Mouse (Mus musculus): Measurements from ENCODE around the gene Mef2d. TPM values are rescaled to one million over a fixed set of nuclear protein-coding genes. Genes with fewer than 3 reads are reported as not detected.

The Mef2d gene
- polyA plus RNA-seq, 1 experiment, result 2.6 TPM

GRCm38 (mm10) chr3:88205563-88206491 is 63.7 kb downstream of the Mef2d start:
- TF ChIP-seq GATA1 (IDR thresholded peaks at IDR 0.05; ENCODE audit: low read length) (no peak), TAL1 (IDR thresholded peaks at IDR 0.05; ENCODE audit: low read length) (no peak)
- Histone ChIP-seq H3K27me3 (ENCODE audit: control insufficient read depth) (peaks cover 100% of the 10 kb centered on the region), H3K4me3 (replicated peaks) (no peak overlapping the region), H3K9me3 (ENCODE audit: control insufficient read depth, low read length) (no peaks in the 10 kb centered on the region), H3K4me1 (ENCODE audit: control insufficient read depth) (no peaks in the 10 kb centered on the region), H3K36me3 (ENCODE audit: control insufficient read depth) (no peaks in the 10 kb centered on the region)

- H3K4me1 ChIP-seq (ENCODE audit: control insufficient read depth), result no peaks in the 10 kb centered on the region
- no peaks in the 10 kb centered on the region for H3K36me3 ChIP-seq (ENCODE audit: control insufficient read depth)
- H3K9me3 ChIP-seq (ENCODE audit: control insufficient read depth, low read length), result no peaks in the 10 kb centered on the region
- no peak overlapping the region for H3K4me3 ChIP-seq (replicated peaks)
- H3K27me3 ChIP-seq (ENCODE audit: control insufficient read depth), result peaks cover 100% of the 10 kb centered on the region
- TF ChIP-seq GATA1 (IDR thresholded peaks at IDR 0.05; ENCODE audit: low read length), result no peak
- TF ChIP-seq TAL1 (IDR thresholded peaks at IDR 0.05; ENCODE audit: low read length), result no peak
These were observed 64.3 kb downstream of the Mef2d start for GRCm38 (mm10) chr3:88206500-88206899.

- TF ChIP-seq GATA1 (IDR thresholded peaks at IDR 0.05; ENCODE audit: low read length) (no peak), TAL1 (IDR thresholded peaks at IDR 0.05; ENCODE audit: low read length) (no peak)
- no peaks in the 10 kb centered on the region for H3K9me3 ChIP-seq (ENCODE audit: control insufficient read depth, low read length)
- no peaks in the 10 kb centered on the region for H3K36me3 ChIP-seq (ENCODE audit: control insufficient read depth)
- no peak overlapping the region for H3K4me3 ChIP-seq (replicated peaks)
- peaks cover under 1% of the 10 kb centered on the region; the same call in 1 of the 2 replicates for H3K4me1 ChIP-seq (ENCODE audit: control insufficient read depth)
- H3K27me3 ChIP-seq (ENCODE audit: control insufficient read depth), result peaks cover 100% of the 10 kb centered on the region
These were observed 64.8 kb downstream of the Mef2d start for GRCm38 (mm10) chr3:88206901-88207371.

- Histone ChIP-seq H3K9me3 (ENCODE audit: control insufficient read depth, low read length) (no peaks in the 10 kb centered on the region), H3K4me1 (ENCODE audit: control insufficient read depth) (peaks cover 7% of the 10 kb centered on the region), H3K36me3 (ENCODE audit: control insufficient read depth) (no peaks in the 10 kb centered on the region), H3K27me3 (ENCODE audit: control insufficient read depth) (peaks cover 100% of the 10 kb centered on the region), H3K4me3 (replicated peaks) (no peak overlapping the region)
- TF ChIP-seq GATA1 (IDR thresholded peaks at IDR 0.05; ENCODE audit: low read length), result no peak
- no peak for TF ChIP-seq TAL1 (IDR thresholded peaks at IDR 0.05; ENCODE audit: low read length)
These were observed 65.4 kb downstream of the Mef2d start for GRCm38 (mm10) chr3:88207451-88208100.

GRCm38 (mm10) chr3:88208226-88208720 is 66.1 kb downstream of the Mef2d start:
- H3K36me3 ChIP-seq (ENCODE audit: control insufficient read depth), result no peaks in the 10 kb centered on the region
- peaks cover 98% of the 10 kb centered on the region for H3K27me3 ChIP-seq (ENCODE audit: control insufficient read depth)
- TF ChIP-seq TAL1 (IDR thresholded peaks at IDR 0.05; ENCODE audit: low read length), result no peak
- TF ChIP-seq GATA1 (IDR thresholded peaks at IDR 0.05; ENCODE audit: low read length), result no peak
- no peak overlapping the region for H3K4me3 ChIP-seq (replicated peaks)
- H3K9me3 ChIP-seq (ENCODE audit: control insufficient read depth, low read length), result no peaks in the 10 kb centered on the region
- peaks cover 12% of the 10 kb centered on the region for H3K4me1 ChIP-seq (ENCODE audit: control insufficient read depth)

GRCm38 (mm10) chr3:88209306-88209705 is 67.1 kb downstream of the Mef2d start:
- Histone ChIP-seq H3K4me1 (ENCODE audit: control insufficient read depth) (peaks cover 15% of the 10 kb centered on the region), H3K4me3 (replicated peaks) (no peak overlapping the region), H3K36me3 (ENCODE audit: control insufficient read depth) (no peaks in the 10 kb centered on the region), H3K9me3 (ENCODE audit: control insufficient read depth, low read length) (peaks cover under 1% of the 10 kb centered on the region; the same call in 1 of the 2 replicates), H3K27me3 (ENCODE audit: control insufficient read depth) (peaks cover 98% of the 10 kb centered on the region)
- TF ChIP-seq TAL1 (IDR thresholded peaks at IDR 0.05; ENCODE audit: low read length), result no peak
- no peak for TF ChIP-seq GATA1 (IDR thresholded peaks at IDR 0.05; ENCODE audit: low read length)

- H3K4me1 ChIP-seq (ENCODE audit: control insufficient read depth), result peaks cover 20% of the 10 kb centered on the region
- TF ChIP-seq GATA1 (IDR thresholded peaks at IDR 0.05; ENCODE audit: low read length) (no peak), TAL1 (IDR thresholded peaks at IDR 0.05; ENCODE audit: low read length) (no peak)
- peaks cover 9% of the 10 kb centered on the region; the same call in 1 of the 2 replicates for H3K9me3 ChIP-seq (ENCODE audit: control insufficient read depth, low read length)
- no peak overlapping the region for H3K4me3 ChIP-seq (replicated peaks)
- H3K36me3 ChIP-seq (ENCODE audit: control insufficient read depth), result no peaks in the 10 kb centered on the region
- peaks cover 98% of the 10 kb centered on the region for H3K27me3 ChIP-seq (ENCODE audit: control insufficient read depth)
These were observed 67.9 kb downstream of the Mef2d start for GRCm38 (mm10) chr3:88210121-88210520.

GRCm38 (mm10) chr3:88210918-88211317 is 68.7 kb downstream of the Mef2d start:
- H3K27me3 ChIP-seq (ENCODE audit: control insufficient read depth), result peaks cover 98% of the 10 kb centered on the region

GRCm38 (mm10) chr3:88212356-88212755 is 70.2 kb downstream of the Mef2d start:
- H3K27me3 ChIP-seq (ENCODE audit: control insufficient read depth), result peaks cover 98% of the 10 kb centered on the region
- H3K9me3 ChIP-seq (ENCODE audit: control insufficient read depth, low read length), result peaks cover 15% of the 10 kb centered on the region; the same call in 1 of the 2 replicates
- TF ChIP-seq GATA1 (IDR thresholded peaks at IDR 0.05; ENCODE audit: low read length) (no peak), TAL1 (IDR thresholded peaks at IDR 0.05; ENCODE audit: low read length) (no peak)
- no peak overlapping the region for H3K4me3 ChIP-seq (replicated peaks)
- H3K4me1 ChIP-seq (ENCODE audit: control insufficient read depth), result peaks cover 26% of the 10 kb centered on the region
- H3K36me3 ChIP-seq (ENCODE audit: control insufficient read depth), result no peaks in the 10 kb centered on the region

More at GRCm38 (mm10) chr3:88210918-88211317, 68.7 kb downstream of the Mef2d start:
- Histone ChIP-seq H3K36me3 (ENCODE audit: control insufficient read depth) (no peaks in the 10 kb centered on the region), H3K4me1 (ENCODE audit: control insufficient read depth) (peaks cover 26% of the 10 kb centered on the region), H3K9me3 (ENCODE audit: control insufficient read depth, low read length) (peaks cover 14% of the 10 kb centered on the region; the same call in 1 of the 2 replicates), H3K4me3 (replicated peaks) (no peak overlapping the region)
- no peak for TF ChIP-seq GATA1 (IDR thresholded peaks at IDR 0.05; ENCODE audit: low read length)
- no peak for TF ChIP-seq TAL1 (IDR thresholded peaks at IDR 0.05; ENCODE audit: low read length)
